Mouse (Mus musculus) hindbrain, embryonic 13.5 days (tissue): ENCODE data around the gene AL732309.1. TPM values are rescaled to one million over a fixed set of nuclear protein-coding genes. Genes with fewer than 3 reads are reported as not detected.

Experiments used
- ATAC-seq: fragments of 200-750 bp; cut with Nextera tagmentation; 2 replicates; pipeline ENCODE4 v1.8.0; 2017; ENCODE audit warnings: moderate TSS enrichment; ENCODE audit not compliant: low FRiP score
- H3K27ac ChIP-seq: fragments of 300-500 bp; sonication (generic); 2 replicates; pipeline ENCODE4 v1.5.1; 2015; ENCODE audit warnings: inconsistent platforms, mild to moderate bottlenecking, moderate library complexity
- H3K27me3 ChIP-seq: fragments of 300-500 bp; sonication (generic); 2 replicates; pipeline ENCODE4 v1.6.1; 2015; ENCODE audit warnings: mild to moderate bottlenecking, inconsistent platforms
- H3K36me3 ChIP-seq: fragments of 300-500 bp; sonication (generic); 2 replicates; pipeline ENCODE4 v1.6.1; 2015; ENCODE audit warnings: mild to moderate bottlenecking, inconsistent platforms
- H3K4me1 ChIP-seq: fragments of 300-500 bp; sonication (generic); replicated peaks from 2 replicates; pipeline ENCODE4 v1.6.1; 2015; ENCODE audit warnings: inconsistent platforms
- H3K4me2 ChIP-seq: fragments of 300-500 bp; sonication (generic); 2 replicates; pipeline ENCODE4 v1.6.1; 2015; ENCODE audit warnings: inconsistent platforms, mild to moderate bottlenecking, moderate library complexity
- H3K4me3 ChIP-seq: fragments of 300-500 bp; sonication (generic); 2 replicates; pipeline ENCODE4 v1.5.1; 2015; ENCODE audit warnings: mild to moderate bottlenecking, inconsistent platforms
- H3K9ac ChIP-seq: fragments of 300-500 bp; sonication (generic); 2 replicates; pipeline ENCODE4 v1.6.1; 2015; ENCODE audit warnings: mild to moderate bottlenecking, inconsistent platforms
- H3K9me3 ChIP-seq: fragments of 300-500 bp; sonication (generic); 2 replicates; pipeline ENCODE4 v1.6.1; 2016; ENCODE audit warnings: inconsistent platforms
- WGBS: fragments of 180-500 bp; shearing (Covaris S2); methylation state at CpG from one replicate; pipeline ENCODE4 v1.1.7; 2015; 5-methylcytosine and 5-hydroxymethylcytosine counted together
- polyA plus RNA-seq: library from polyadenylated mRNA; unstranded; fragments of >200 nt; fragmentation: Nextera tagmentation; extraction: Ambion mirVana; gene quantifications from 2 replicates; pipeline ENCODE4 v1.2.1, GENCODE M21; 2015

AL732309.1 gene
- polyA plus RNA-seq, 1 experiment from 2014 or later: 5.1 TPM

DNA sequence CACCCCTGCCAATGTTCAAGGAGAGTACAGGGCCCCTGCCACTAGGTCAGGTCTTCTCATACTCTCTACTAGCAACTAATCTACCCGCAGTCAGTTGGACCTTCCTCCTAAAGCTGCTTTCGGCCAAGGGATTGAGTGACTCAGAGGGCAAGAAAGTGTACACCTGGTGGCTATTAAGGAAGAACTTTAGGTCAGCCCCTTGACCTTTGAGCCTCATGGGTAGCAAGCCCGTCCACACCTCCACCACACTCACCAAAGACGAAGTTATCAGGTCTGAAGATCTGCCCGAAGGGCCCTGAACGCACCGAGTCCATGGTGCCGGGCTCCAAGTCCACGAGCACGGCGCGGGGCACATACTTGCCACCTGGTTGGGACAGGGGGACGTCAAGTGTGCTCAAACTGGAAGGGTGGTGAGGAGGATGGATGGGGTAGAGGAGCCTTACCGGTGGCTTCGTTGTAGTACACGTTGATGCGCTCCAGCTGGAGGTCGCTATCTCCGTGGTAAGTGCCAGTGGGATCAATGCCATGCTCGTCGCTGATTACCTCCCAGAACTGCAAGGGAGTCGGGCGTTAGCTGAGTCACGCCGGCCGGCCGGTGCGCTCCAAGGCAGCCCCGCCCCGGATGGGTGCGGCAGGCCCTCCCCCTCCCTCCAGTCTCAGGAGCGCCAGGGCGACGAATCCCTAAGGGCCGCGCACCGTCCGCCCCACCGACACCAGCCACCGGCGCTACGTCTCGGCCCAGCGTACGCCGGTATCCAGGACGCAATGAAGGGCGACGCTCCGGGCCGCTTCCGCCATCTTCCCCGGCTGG, 22.8 kb downstream of the AL732309.1 start:
- H3K36me3 ChIP-seq: peaks cover 9% of the 10 kb centered on the region
- no peak; the same call in 1 of the 2 replicates for ATAC-seq

GRCm38 (mm10) chr2:25221331-25221772, 25.3 kb downstream of the AL732309.1 start:
- no peaks in the 10 kb centered on the region for H3K27me3 ChIP-seq
- H3K27ac ChIP-seq: no peak overlapping the region
- 72% methylated on average over 5 of the region's 5 CpGs for WGBS

More for the DNA sequence above, 22.8 kb downstream of the AL732309.1 start:
- Histone ChIP-seq H3K4me3 (peak overlapping the region; percentile 88), H3K9ac (peak overlapping the region; percentile 90), H3K27ac (peak overlapping the region; percentile 94), H3K27me3 (no peaks in the 10 kb centered on the region), H3K4me1 (peaks cover 22% of the 10 kb centered on the region), H3K4me2 (peak overlapping the region; percentile 92), H3K9me3 (no peaks in the 10 kb centered on the region)
- WGBS: 3% methylated on average over 40 of the region's 53 CpGs

GRCm38 (mm10) chr2:25218445-25218844, 28.2 kb downstream of the AL732309.1 start, which contains the start of gene Fam166a:
TSS of gene Fam166a (plus strand) at chr2:25218745.
- no peak for ATAC-seq
- H3K9ac ChIP-seq: no peak within 1 kb of the TSS
- H3K9me3 ChIP-seq: no peaks in the 10 kb centered on the region
- H3K4me3 ChIP-seq: no peak within 1 kb of the TSS
- H3K4me2 ChIP-seq: no peak within 1 kb of the TSS
- peaks cover 9% of the 10 kb centered on the region for H3K36me3 ChIP-seq
- peaks cover 14% of the 10 kb centered on the region; the same call in 1 of the 2 replicates for H3K27me3 ChIP-seq
- no peak within 1 kb of the TSS for H3K27ac ChIP-seq
- H3K4me1 ChIP-seq: peaks cover 4% of the 10 kb centered on the region

More at GRCm38 (mm10) chr2:25221331-25221772, 25.3 kb downstream of the AL732309.1 start:
- Histone ChIP-seq H3K4me1 (peaks cover 17% of the 10 kb centered on the region), H3K36me3 (peaks cover 9% of the 10 kb centered on the region), H3K4me2 (no peak overlapping the region), H3K9me3 (no peaks in the 10 kb centered on the region), H3K4me3 (no peak overlapping the region), H3K9ac (no peak overlapping the region)
- ATAC-seq: no peak

GRCm38 (mm10) chr2:25217666-25218065, 29.0 kb downstream of the AL732309.1 start:
- Histone ChIP-seq H3K4me1 (no peaks in the 10 kb centered on the region), H3K4me2 (no peak overlapping the region), H3K4me3 (no peak overlapping the region), H3K9me3 (no peaks in the 10 kb centered on the region), H3K36me3 (peaks cover 9% of the 10 kb centered on the region), H3K9ac (no peak overlapping the region), H3K27me3 (peaks cover 20% of the 10 kb centered on the region; the same call in 1 of the 2 replicates), H3K27ac (no peak overlapping the region)
- ATAC-seq: no peak
- WGBS: 73% methylated on average over 2 of the region's 2 CpGs

DNA sequence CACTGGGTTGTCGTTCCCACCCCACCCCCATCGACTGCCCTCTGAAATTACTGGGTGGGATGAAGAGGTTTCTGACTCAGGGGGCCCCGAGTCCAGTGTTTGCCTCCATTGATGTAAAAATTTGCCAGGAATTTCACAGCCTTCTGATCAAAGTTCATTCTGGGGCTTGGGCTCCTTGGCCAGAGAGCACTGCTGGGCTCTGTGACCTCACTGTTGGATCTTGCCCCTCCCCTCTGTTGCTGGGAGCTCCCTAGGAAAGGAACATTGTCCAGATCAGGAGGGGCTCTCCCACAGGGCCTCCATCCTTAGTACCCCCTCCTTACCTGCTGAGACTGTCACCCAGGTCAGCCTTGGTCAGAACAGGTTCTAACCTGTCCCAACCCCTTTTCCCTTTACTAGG, 32.2 kb downstream of the AL732309.1 start, which contains the start of gene Stpg3:
Stpg3 (minus strand) TSS at position 194 of the 400 bp plus-strand sequence.
- H3K36me3 ChIP-seq: no peaks in the 10 kb centered on the region
- peaks cover 19% of the 10 kb centered on the region for H3K4me1 ChIP-seq
- 72% methylated on average over 3 of the region's 3 CpGs for WGBS
- H3K27ac ChIP-seq: no peak within 1 kb of the TSS
- peaks cover 20% of the 10 kb centered on the region; the same call in 1 of the 2 replicates for H3K27me3 ChIP-seq
- H3K9me3 ChIP-seq: no peaks in the 10 kb centered on the region
- no peak for ATAC-seq
- H3K4me2 ChIP-seq: no peak within 1 kb of the TSS
- H3K4me3 ChIP-seq: no peak within 1 kb of the TSS
- H3K9ac ChIP-seq: no peak within 1 kb of the TSS

DNA sequence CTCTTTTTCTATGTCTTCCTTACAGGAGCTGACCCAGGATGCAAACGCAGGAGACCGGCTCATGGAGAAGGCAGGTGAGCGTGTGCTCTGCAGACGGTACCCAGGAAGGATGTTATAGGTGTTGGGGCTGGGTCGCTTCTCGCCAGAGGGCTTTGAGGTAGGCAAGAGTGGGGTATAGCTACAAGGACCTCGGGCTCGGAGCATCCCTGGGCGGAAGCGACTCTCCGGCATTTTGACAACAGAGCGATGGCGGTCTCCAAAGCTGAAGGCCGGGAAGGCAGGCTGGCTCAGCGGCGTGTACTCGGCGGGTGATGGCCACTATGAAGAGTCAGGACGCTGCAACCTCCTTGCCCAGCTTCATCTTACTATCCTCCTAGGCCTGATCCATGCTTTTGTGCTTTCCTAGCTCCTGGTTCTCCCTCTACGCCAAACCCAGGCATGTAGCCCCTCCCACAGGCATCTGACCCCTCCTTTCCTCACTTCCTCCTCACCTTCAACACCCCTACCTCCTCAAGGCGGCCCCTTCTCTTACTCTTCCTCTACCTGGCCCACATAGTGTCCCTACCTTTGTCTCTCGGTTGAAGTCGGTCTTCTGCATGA, 33.3 kb downstream of the AL732309.1 start:
- peaks cover 20% of the 10 kb centered on the region; the same call in 1 of the 2 replicates for H3K27me3 ChIP-seq
- no peaks in the 10 kb centered on the region for H3K9me3 ChIP-seq
- no peak overlapping the region for H3K4me2 ChIP-seq
- peaks cover 3% of the 10 kb centered on the region; the same call in 1 of the 2 replicates for H3K36me3 ChIP-seq
- no peak overlapping the region for H3K27ac ChIP-seq
- no peak for ATAC-seq
- H3K9ac ChIP-seq: no peak overlapping the region
- H3K4me3 ChIP-seq: no peak overlapping the region
- WGBS: 75% methylated on average over 23 of the region's 23 CpGs
- H3K4me1 ChIP-seq: peaks cover 28% of the 10 kb centered on the region

DNA sequence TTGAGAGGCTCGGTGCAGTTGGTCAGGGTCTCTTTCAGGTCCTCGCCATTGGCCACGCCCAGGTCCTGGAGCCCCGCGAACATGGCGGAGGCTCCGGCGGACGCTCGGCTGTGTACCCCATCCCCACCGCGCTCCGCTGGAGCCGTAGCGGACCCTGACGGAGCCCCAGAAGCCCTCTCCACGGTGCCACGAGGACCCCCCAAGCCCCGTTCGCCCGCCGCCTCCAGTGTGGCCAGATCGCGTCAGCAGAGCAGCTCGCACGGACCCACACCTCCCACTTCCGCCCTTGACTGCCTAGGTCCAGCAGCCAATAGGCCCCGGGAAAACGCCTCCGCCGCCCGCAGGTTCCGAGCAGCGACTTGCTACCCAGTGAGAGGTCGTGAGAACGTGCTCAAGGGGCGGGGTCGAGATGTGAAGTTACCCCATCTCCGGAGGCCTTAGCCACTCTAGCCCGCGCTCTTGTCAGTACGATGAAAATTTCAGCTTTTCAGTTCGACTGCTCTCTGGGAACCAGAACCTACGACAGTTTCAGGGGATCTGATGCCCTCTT, 35.5 kb downstream of the AL732309.1 start, which contains the start of gene Nelfb:
Nelfb (minus strand) TSS at position 369 of the 550 bp plus-strand sequence.
- Histone ChIP-seq H3K4me2 (peak within 1 kb of the TSS; percentile 82), H3K4me1 (peaks cover 42% of the 10 kb centered on the region), H3K27ac (peak within 1 kb of the TSS; percentile 94), H3K27me3 (peaks cover 20% of the 10 kb centered on the region; the same call in 1 of the 2 replicates), H3K9ac (peak within 1 kb of the TSS; percentile 91), H3K36me3 (peaks cover 22% of the 10 kb centered on the region), H3K9me3 (no peaks in the 10 kb centered on the region), H3K4me3 (peak within 1 kb of the TSS; percentile 90)
- peak; percentile 88 for ATAC-seq
- under 1% methylated on average over 44 of the region's 44 CpGs for WGBS

DNA sequence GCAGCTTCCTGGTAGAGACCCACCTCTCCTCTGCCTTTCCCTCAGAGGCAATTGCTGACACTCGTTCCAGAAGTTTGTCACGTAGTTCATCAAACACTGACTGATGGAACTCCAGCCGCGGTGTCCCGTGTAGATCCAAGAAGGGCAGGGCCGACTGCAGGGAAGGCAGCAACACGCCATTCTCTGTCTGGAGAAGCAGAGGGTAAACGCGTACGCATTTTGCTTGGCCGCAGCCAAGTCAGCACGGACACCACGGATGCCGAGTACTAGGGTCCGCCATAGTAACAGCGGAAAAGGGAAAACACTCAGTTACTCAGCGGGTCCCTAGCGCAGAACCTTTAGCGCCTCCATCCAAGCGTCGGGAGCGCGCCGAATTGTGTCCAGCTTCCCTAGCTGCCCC, 36.0 kb downstream of the AL732309.1 start:
- ATAC-seq: peak; percentile 41
- Histone ChIP-seq H3K9me3 (no peaks in the 10 kb centered on the region), H3K4me1 (peaks cover 42% of the 10 kb centered on the region), H3K4me3 (peak overlapping the region; percentile 90), H3K27ac (peak overlapping the region; percentile 94), H3K9ac (peak overlapping the region; percentile 91), H3K27me3 (peaks cover 20% of the 10 kb centered on the region; the same call in 1 of the 2 replicates), H3K36me3 (peaks cover 27% of the 10 kb centered on the region), H3K4me2 (peak overlapping the region; percentile 82)
- WGBS: under 1% methylated on average over 24 of the region's 24 CpGs

GRCm38 (mm10) chr2:25207593-25207992, 39.1 kb downstream of the AL732309.1 start:
- no peaks in the 10 kb centered on the region for H3K9me3 ChIP-seq
- no peaks in the 10 kb centered on the region for H3K27me3 ChIP-seq
- H3K36me3 ChIP-seq: peaks cover 58% of the 10 kb centered on the region
- no peak overlapping the region for H3K27ac ChIP-seq
- no peak overlapping the region for H3K4me2 ChIP-seq
- peaks cover 42% of the 10 kb centered on the region for H3K4me1 ChIP-seq
- H3K4me3 ChIP-seq: no peak overlapping the region
- ATAC-seq: no peak
- WGBS: 92% methylated on average over 1 of the region's 1 CpGs
- H3K9ac ChIP-seq: no peak overlapping the region; the same call in 1 of the 2 replicates

- no peak overlapping the region for H3K4me3 ChIP-seq
- no peaks in the 10 kb centered on the region for H3K9me3 ChIP-seq
- no peak overlapping the region for H3K9ac ChIP-seq
- ATAC-seq: no peak
- no peak overlapping the region for H3K27ac ChIP-seq
- H3K27me3 ChIP-seq: no peaks in the 10 kb centered on the region
- H3K4me1 ChIP-seq: peaks cover 18% of the 10 kb centered on the region
- H3K36me3 ChIP-seq: peaks cover 94% of the 10 kb centered on the region
- 71% methylated on average over 4 of the region's 4 CpGs for WGBS
- H3K4me2 ChIP-seq: no peak overlapping the region
These were observed 42.9 kb downstream of the AL732309.1 start for GRCm38 (mm10) chr2:25203631-25204214.

DNA sequence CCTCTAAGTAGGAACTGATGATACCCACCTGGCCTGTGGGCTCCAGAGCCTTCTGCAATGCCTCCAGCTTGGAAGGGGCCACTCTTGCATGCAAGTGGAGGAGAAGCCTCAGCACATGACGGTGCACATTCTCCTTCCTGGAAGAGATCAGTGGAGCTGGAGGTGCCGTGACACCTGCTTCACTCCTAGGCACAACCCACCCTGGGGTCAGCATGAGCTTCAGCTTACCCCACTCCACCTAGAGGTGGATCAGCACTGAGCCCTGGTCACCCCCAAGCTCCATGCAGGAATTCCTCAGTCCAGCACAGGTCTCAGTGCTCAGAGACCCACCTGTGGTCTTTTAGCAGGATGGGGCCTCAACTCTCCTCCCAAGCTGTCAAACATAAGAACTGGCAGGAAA, 46.0 kb downstream of the AL732309.1 start:
- Histone ChIP-seq H3K9ac (no peak overlapping the region), H3K36me3 (peaks cover 78% of the 10 kb centered on the region), H3K9me3 (no peaks in the 10 kb centered on the region), H3K27ac (no peak overlapping the region), H3K4me3 (no peak overlapping the region), H3K4me1 (peaks cover 5% of the 10 kb centered on the region), H3K4me2 (no peak overlapping the region), H3K27me3 (peaks cover 23% of the 10 kb centered on the region)
- 96% methylated on average over 2 of the region's 2 CpGs for WGBS
- no peak for ATAC-seq

GRCm38 (mm10) chr2:25197946-25198345, 48.7 kb downstream of the AL732309.1 start:
- Histone ChIP-seq H3K36me3 (peaks cover 51% of the 10 kb centered on the region), H3K4me1 (peaks cover 12% of the 10 kb centered on the region), H3K27ac (no peak overlapping the region), H3K4me2 (no peak overlapping the region), H3K4me3 (no peak overlapping the region), H3K9me3 (no peaks in the 10 kb centered on the region), H3K27me3 (peaks cover 42% of the 10 kb centered on the region), H3K9ac (no peak overlapping the region)
- no peak for ATAC-seq
